Mouse (Mus musculus): ENCODE measurements at regions not wholly inside any gene's neighbourhood (a gene's known extent, or its start where the extent isn't known, plus 50 kb on each side); places are given as distances from the start of the nearest gene placed in this dataset.

DNA sequence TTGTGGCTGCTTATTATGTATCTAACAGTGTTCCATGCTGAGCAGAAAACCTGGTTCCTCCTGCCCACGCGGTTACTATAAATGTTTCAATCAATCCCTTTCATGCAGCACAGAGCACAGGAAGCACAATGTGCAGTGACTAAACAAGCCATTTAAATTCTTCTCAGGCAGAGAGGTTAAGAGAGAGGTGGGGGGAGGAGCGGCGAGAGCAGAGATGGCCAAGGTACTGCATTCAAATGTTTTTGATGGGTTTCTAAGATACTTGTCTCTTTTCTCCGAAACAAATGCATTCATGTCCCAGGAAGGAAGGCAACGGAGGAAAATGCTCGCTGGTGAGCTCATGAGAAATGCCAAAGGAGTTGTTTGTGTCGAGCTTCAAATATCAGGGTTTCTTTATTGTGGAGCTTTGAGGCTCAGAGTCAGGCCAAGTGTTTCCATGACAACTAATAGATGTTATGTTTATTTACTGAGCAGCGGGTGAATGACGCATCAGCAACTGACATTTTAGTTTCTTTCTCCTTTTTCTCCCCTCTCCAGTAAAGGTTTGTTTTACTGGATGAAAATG, 122.8 kb upstream of the Npvf start:
- TF ChIP-seq CTCF (IDR thresholded peaks at IDR 0.05; ENCODE audit: low read depth) (no peak), EP300 (optimal IDR thresholded peaks at IDR 0.05) (no peak)

Measured in stomach, postnatal 0 days (tissue).